Mouse (Mus musculus): Measurements from ENCODE around the gene Spsb4. TPM values are rescaled to one million over a fixed set of nuclear protein-coding genes. Genes with fewer than 3 reads are reported as not detected.

Spsb4 gene
- polyA plus RNA-seq, 1 experiment from 2014 or later, result 55.5 TPM

- 89% methylated on average over 25 of the region's 25 CpGs for WGBS
- H3K36me3 ChIP-seq, result peaks cover 15% of the 10 kb centered on the region
- H3K9me3 ChIP-seq, result no peaks in the 10 kb centered on the region
- peaks cover 52% of the 10 kb centered on the region for H3K4me1 ChIP-seq
- H3K4me3 ChIP-seq, result no peak overlapping the region
- H3K4me2 ChIP-seq, result no peak overlapping the region
- H3K27me3 ChIP-seq (replicated peaks), result no peaks in the 10 kb centered on the region
- no peak for ATAC-seq (ENCODE audit: extremely low read depth, insufficient number of reproducible peaks, low FRiP score, low TSS enrichment)
- H3K9ac ChIP-seq, result no peak overlapping the region
- no peak overlapping the region for H3K27ac ChIP-seq (replicated peaks)
Observed at GRCm38 (mm10) chr9:96995717-96996116, 22.9 kb downstream of the Spsb4 start.

DNA sequence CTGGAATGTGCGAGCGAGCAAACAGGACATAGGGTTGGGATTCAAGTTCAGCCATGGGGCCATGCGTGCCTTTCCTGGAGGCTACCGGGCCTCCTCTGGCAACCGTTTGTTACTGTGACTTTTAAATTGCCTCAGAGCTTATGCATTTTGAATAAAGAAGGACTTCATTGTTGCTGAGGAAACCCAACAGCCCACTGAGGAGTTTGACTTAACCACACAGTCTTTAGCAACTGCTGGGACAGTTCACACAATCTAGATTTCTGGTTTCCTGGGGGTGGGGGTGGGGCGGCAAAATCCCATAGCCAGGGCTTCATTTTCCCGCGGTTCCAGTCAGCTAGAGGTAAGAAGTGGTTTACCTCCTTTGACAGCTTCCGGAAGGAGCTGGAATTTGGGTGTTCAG lies 23.9 kb downstream of the Spsb4 start:
- H3K36me3 ChIP-seq, result peaks cover 15% of the 10 kb centered on the region
- 76% methylated on average over 9 of the region's 9 CpGs for whole genome bisulfite sequencing
- H3K9me3 ChIP-seq, result no peaks in the 10 kb centered on the region
- no peak overlapping the region for H3K9ac ChIP-seq
- H3K27me3 ChIP-seq (replicated peaks), result no peaks in the 10 kb centered on the region
- H3K4me1 ChIP-seq, result peaks cover 60% of the 10 kb centered on the region
- no peak overlapping the region for H3K27ac ChIP-seq (replicated peaks)
- no peak overlapping the region for H3K4me2 ChIP-seq
- H3K4me3 ChIP-seq, result no peak overlapping the region
- ATAC-seq (ENCODE audit: extremely low read depth, insufficient number of reproducible peaks, low FRiP score, low TSS enrichment), result no peak

- Histone ChIP-seq H3K4me3 (no peak overlapping the region), H3K4me1 (peaks cover 96% of the 10 kb centered on the region), H3K4me2 (no peak overlapping the region), H3K36me3 (peaks cover 11% of the 10 kb centered on the region), H3K9me3 (no peaks in the 10 kb centered on the region), H3K9ac (peak overlapping the region; percentile 33; the same call in 1 of the 2 replicates), H3K27ac (replicated peaks) (peak overlapping the region; percentile 54; the same call in 1 of the 2 replicates), H3K27me3 (replicated peaks) (no peaks in the 10 kb centered on the region)
- WGBS, result 56% methylated on average over 14 of the region's 14 CpGs
- ATAC-seq (ENCODE audit: extremely low read depth, insufficient number of reproducible peaks, low FRiP score, low TSS enrichment), result no peak
Observed at GRCm38 (mm10) chr9:96991118-96991517, 27.5 kb downstream of the Spsb4 start.

- Histone ChIP-seq H3K9me3 (no peaks in the 10 kb centered on the region), H3K4me1 (peaks cover 100% of the 10 kb centered on the region), H3K4me3 (no peak overlapping the region), H3K27me3 (replicated peaks) (no peaks in the 10 kb centered on the region), H3K27ac (replicated peaks) (peak overlapping the region; percentile 59), H3K9ac (peak overlapping the region; percentile 63), H3K4me2 (no peak overlapping the region), H3K36me3 (no peaks in the 10 kb centered on the region)
- ATAC-seq (ENCODE audit: extremely low read depth, insufficient number of reproducible peaks, low FRiP score, low TSS enrichment), result no peak
- WGBS, result 38% methylated on average over 10 of the region's 10 CpGs
Observed at GRCm38 (mm10) chr9:96989389-96989990, 29.2 kb downstream of the Spsb4 start.

DNA sequence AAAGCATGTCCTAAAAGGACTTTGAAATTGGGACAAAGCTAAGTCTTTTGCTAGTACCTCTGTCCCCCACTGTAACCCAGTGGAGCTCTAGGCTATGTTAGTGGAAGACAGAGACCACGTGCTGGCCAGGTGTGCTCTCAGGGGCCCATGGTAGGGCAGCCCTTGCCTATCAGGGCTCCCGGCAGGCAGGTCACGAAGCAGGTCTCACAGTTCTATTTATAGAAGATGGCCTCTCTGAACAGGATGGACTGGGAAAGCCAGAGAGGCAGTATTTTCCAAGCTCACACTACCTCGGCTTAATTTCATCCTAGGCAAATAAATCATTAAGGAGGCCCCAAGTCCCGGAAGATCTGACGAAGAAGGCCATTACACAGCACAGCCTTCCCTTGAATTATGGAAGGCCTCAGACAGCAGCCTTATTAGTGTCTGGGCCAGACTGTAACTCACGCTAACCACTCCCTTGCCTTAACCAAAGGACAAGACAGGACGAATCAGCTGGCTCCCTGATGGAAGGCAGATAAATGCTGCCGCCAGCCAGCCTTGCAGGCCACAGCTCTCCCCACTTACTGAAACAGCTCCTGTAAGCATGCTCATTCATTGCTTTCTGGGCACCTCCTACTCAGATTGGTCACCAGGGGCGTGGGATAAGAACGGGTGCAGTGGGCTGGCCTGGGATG lies 31.7 kb downstream of the Spsb4 start:
- Histone ChIP-seq H3K9me3 (no peaks in the 10 kb centered on the region), H3K4me2 (peak overlapping the region; percentile 54), H3K36me3 (no peaks in the 10 kb centered on the region), H3K4me1 (peaks cover 100% of the 10 kb centered on the region), H3K27ac (replicated peaks) (peak overlapping the region; percentile 91), H3K27me3 (replicated peaks) (no peaks in the 10 kb centered on the region), H3K9ac (peak overlapping the region; percentile 48), H3K4me3 (0 out of 2 replicates have a peak overlapping the region, but pooled peaks have one; percentile 6)
- 0 out of 2 replicates have a peak, but pooled peaks have one; percentile 33 for ATAC-seq (ENCODE audit: extremely low read depth, insufficient number of reproducible peaks, low FRiP score, low TSS enrichment)
- 27% methylated on average over 11 of the region's 11 CpGs for WGBS

DNA sequence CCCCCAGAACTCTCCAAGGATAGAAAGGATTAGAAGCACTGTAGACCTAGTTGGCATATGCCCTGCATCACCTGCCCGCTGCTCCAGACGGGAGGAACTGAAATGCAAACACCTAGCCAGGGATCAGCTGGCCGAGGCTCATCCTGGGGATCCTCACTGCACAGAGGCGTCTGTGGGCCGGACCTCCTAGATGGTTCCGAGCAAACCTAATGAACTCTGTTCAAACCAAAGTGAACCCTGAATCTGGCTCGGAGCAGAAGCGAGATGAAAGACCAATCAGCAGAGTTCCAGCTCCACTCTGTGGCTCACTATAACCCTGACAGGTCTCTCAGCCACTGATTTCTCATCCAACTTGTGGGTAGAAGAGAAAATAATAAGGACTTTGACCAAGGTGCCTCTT lies 34.6 kb downstream of the Spsb4 start:
- Histone ChIP-seq H3K27me3 (replicated peaks) (no peaks in the 10 kb centered on the region), H3K4me1 (peaks cover 100% of the 10 kb centered on the region), H3K36me3 (no peaks in the 10 kb centered on the region), H3K9me3 (no peaks in the 10 kb centered on the region), H3K9ac (no peak overlapping the region), H3K4me3 (no peak overlapping the region), H3K4me2 (no peak overlapping the region), H3K27ac (replicated peaks) (peak overlapping the region; percentile 67)
- 74% methylated on average over 8 of the region's 8 CpGs for WGBS
- ATAC-seq (ENCODE audit: extremely low read depth, insufficient number of reproducible peaks, low FRiP score, low TSS enrichment), result no peak

DNA sequence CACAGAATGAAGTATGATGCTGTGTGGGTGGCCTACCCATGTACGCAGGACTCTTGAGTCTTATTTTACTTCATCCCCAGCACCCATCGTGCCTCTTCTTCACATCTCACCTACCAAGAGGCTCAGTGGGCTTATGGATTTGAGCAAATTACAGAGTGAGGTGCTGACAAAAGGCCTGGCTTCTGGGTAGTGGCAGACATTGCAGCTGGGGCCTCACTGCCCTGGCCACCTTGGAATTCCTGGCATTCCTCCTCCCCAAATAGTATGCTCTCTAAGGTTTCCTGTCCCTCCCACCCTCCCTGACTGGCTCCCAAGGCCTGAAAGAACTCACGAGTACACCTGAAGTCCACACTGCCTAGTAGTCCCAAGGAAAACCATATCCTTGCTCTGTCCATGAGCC lies 35.7 kb downstream of the Spsb4 start:
- H3K4me2 ChIP-seq, result peak overlapping the region; percentile 12; the same call in 1 of the 2 replicates
- H3K4me1 ChIP-seq, result peaks cover 100% of the 10 kb centered on the region
- H3K36me3 ChIP-seq, result no peaks in the 10 kb centered on the region
- no peak overlapping the region for H3K4me3 ChIP-seq
- H3K9me3 ChIP-seq, result no peaks in the 10 kb centered on the region
- no peaks in the 10 kb centered on the region for H3K27me3 ChIP-seq (replicated peaks)
- H3K27ac ChIP-seq (replicated peaks), result peak overlapping the region; percentile 67
- peak overlapping the region; percentile 6 for H3K9ac ChIP-seq
- 17% methylated on average over 3 of the region's 3 CpGs for WGBS
- no peak for ATAC-seq (ENCODE audit: extremely low read depth, insufficient number of reproducible peaks, low FRiP score, low TSS enrichment)

GRCm38 (mm10) chr9:96982351-96982750 lies 36.3 kb downstream of the Spsb4 start:
- no peaks in the 10 kb centered on the region for H3K27me3 ChIP-seq (replicated peaks)
- ATAC-seq (ENCODE audit: extremely low read depth, insufficient number of reproducible peaks, low FRiP score, low TSS enrichment), result no peak
- H3K4me2 ChIP-seq, result no peak overlapping the region
- H3K27ac ChIP-seq (replicated peaks), result peak overlapping the region; percentile 67
- H3K9me3 ChIP-seq, result no peaks in the 10 kb centered on the region
- H3K4me1 ChIP-seq, result peaks cover 100% of the 10 kb centered on the region
- H3K9ac ChIP-seq, result peak overlapping the region; percentile 6; the same call in 1 of the 2 replicates
- H3K36me3 ChIP-seq, result no peaks in the 10 kb centered on the region
- H3K4me3 ChIP-seq, result no peak overlapping the region
- WGBS, result 34% methylated on average over 3 of the region's 3 CpGs

DNA sequence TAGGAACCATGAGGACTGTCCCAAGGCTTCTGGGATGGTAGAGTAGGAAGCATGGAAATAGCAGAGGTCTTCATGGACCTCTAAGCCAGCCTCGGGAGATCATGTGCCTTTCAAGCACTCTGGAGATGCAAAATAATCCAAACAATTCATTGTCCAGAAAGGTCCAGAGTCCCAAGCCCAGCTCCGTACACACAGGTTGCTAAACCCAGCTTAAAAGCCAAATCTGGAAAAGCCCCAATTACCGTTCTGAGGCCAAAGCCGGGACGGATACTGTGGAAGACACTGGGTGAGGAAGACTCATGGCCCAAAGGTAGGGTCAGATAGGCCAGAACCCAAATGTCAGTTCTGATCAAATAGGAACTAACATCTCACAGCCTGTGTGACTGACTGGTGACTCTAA lies 36.8 kb downstream of the Spsb4 start:
- ATAC-seq (ENCODE audit: extremely low read depth, insufficient number of reproducible peaks, low FRiP score, low TSS enrichment), result no peak
- Histone ChIP-seq H3K4me3 (no peak overlapping the region), H3K9ac (peak overlapping the region; percentile 6; the same call in 1 of the 2 replicates), H3K4me1 (peaks cover 100% of the 10 kb centered on the region), H3K4me2 (no peak overlapping the region), H3K27ac (replicated peaks) (0 out of 2 replicates have a peak overlapping the region, but pooled peaks have one; percentile 67), H3K27me3 (replicated peaks) (no peaks in the 10 kb centered on the region), H3K9me3 (no peaks in the 10 kb centered on the region), H3K36me3 (no peaks in the 10 kb centered on the region)
- 82% methylated on average over 5 of the region's 5 CpGs for WGBS

DNA sequence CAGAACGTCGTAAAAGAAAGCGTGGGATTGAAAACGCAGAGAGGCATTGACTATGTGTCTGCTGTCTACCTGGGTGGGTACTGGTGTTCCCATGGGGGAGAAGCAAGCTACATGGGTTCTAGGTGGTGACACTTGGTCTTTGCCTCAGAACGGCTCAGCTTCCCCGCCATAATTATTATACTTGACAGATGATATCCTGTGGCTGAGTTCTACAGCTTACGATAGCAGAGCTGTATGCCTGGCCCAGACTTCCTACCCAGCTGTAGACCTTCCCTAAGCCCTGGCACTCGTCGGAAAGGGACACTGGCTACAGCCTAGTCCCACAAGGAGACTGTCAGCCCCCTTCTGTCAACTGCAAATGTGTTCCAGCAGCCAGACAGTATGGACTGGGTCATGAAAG lies 37.5 kb downstream of the Spsb4 start:
- Histone ChIP-seq H3K4me2 (no peak overlapping the region), H3K9ac (no peak overlapping the region), H3K4me3 (no peak overlapping the region), H3K4me1 (peaks cover 100% of the 10 kb centered on the region), H3K9me3 (no peaks in the 10 kb centered on the region), H3K36me3 (no peaks in the 10 kb centered on the region), H3K27me3 (replicated peaks) (no peaks in the 10 kb centered on the region), H3K27ac (replicated peaks) (0 out of 2 replicates have a peak overlapping the region, but pooled peaks have one; percentile 87)
- no peak for ATAC-seq (ENCODE audit: extremely low read depth, insufficient number of reproducible peaks, low FRiP score, low TSS enrichment)
- WGBS, result 54% methylated on average over 9 of the region's 9 CpGs

DNA sequence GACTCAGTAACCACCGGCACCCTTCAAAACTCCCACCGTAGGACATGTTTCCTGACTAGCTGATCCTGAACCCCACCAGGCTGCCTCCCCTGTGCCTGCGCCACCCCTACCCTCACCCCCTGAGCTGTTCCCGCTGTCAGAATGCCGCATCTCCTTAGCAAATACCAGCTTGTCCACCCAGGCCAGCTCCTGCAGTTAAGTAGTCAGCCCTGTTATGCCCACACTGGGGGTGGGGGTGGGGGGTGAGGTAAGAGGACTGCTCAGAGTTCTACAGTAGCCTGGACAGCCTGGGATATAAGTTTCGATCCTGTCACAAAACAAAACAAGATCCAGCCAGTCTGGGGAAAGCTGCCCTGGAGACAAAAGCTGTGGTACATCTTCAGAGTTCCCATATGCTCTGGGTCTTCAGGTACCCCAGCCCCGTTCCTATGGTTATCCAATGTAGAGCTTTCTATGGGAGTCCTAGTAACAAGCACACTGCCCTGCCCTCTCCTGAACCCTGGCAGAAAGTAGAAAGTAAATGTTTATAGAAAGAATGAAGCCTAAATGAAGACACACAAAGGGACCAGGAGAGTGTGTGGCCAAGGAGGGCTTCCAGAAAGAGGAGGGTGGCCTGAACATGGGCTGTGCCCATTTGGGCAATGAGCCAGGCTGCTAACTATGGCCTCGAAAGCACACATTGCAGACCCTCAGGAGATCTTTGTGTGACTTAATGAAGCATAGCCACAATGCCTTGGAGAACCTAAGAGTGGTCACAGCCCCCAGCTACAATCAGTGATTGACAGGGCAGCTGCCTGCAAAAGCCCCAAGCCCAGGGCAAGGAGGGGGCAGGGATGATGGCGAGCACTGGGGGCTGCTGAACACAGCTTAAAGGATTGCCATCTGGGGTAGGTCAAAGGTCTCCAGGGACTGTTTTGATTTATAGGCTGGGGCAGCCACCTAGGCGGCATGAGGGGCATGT lies 38.3 kb downstream of the Spsb4 start:
- no peaks in the 10 kb centered on the region for H3K27me3 ChIP-seq (replicated peaks)
- no peaks in the 10 kb centered on the region for H3K36me3 ChIP-seq
- 51% methylated on average over 10 of the region's 10 CpGs for WGBS
- H3K27ac ChIP-seq (replicated peaks), result peak overlapping the region; percentile 87
- H3K9ac ChIP-seq, result peak overlapping the region; percentile 58
- H3K4me3 ChIP-seq, result no peak overlapping the region
- no peaks in the 10 kb centered on the region for H3K9me3 ChIP-seq
- H3K4me1 ChIP-seq, result peaks cover 98% of the 10 kb centered on the region
- no peak for ATAC-seq (ENCODE audit: extremely low read depth, insufficient number of reproducible peaks, low FRiP score, low TSS enrichment)
- no peak overlapping the region for H3K4me2 ChIP-seq

All from heart, embryonic 13.5 days (tissue).